Mouse (Mus musculus) neural tube, embryonic 14.5 days (tissue): ENCODE results near the gene Irx2. TPM values are rescaled to one million over a fixed set of nuclear protein-coding genes. Genes with fewer than 3 reads are reported as not detected.

Source experiments
- ATAC-seq: fragments of 200-750 bp; cut with Nextera tagmentation; 2 replicates; pipeline ENCODE4 v1.8.0; 2017; ENCODE audit warnings: low read depth, mild to moderate bottlenecking, moderate TSS enrichment, moderate library complexity
- H3K27ac ChIP-seq: fragments of 300-500 bp; sonication (generic); 2 replicates; pipeline ENCODE4 v1.5.1; 2014; ENCODE audit warnings: low read depth, mild to moderate bottlenecking, control low read depth, low read length, moderate library complexity, mixed read lengths
- H3K27me3 ChIP-seq: fragments of 300-500 bp; sonication (generic); 2 replicates; pipeline ENCODE4 v1.6.1; 2014; ENCODE audit warnings: low read length; ENCODE audit not compliant: control insufficient read depth, insufficient read depth
- H3K36me3 ChIP-seq: fragments of 300-500 bp; sonication (generic); 2 replicates; pipeline ENCODE4 v1.6.1; 2014; ENCODE audit warnings: low read length, mixed read lengths; ENCODE audit not compliant: control insufficient read depth, insufficient read depth
- H3K4me1 ChIP-seq: fragments of 300-500 bp; sonication (generic); 2 replicates; pipeline ENCODE4 v1.6.1; 2014; ENCODE audit warnings: low read length; ENCODE audit not compliant: control insufficient read depth, insufficient read depth
- H3K4me2 ChIP-seq: fragments of 300-500 bp; sonication (generic); 2 replicates; pipeline ENCODE4 v1.6.1; 2014; ENCODE audit warnings: mild to moderate bottlenecking, low read depth, low read length, control low read depth
- H3K4me3 ChIP-seq: fragments of 300-500 bp; sonication (generic); 2 replicates; pipeline ENCODE4 v1.5.1; 2014; ENCODE audit warnings: low read depth, low read length, control low read depth, mixed read lengths
- H3K9ac ChIP-seq: fragments of 300-500 bp; sonication (generic); replicated peaks from 2 replicates; pipeline ENCODE4 v1.6.1; 2014; ENCODE audit warnings: low read depth, mild to moderate bottlenecking, control low read depth, low read length, mixed read lengths
- H3K9me3 ChIP-seq: fragments of 300-500 bp; sonication (generic); 2 replicates; pipeline ENCODE4 v1.6.1; 2016; ENCODE audit warnings: low read length; ENCODE audit not compliant: control insufficient read depth
- WGBS: fragments of 180-500 bp; shearing (Covaris S2); extraction: QIAGEN DNeasy Blood & Tissue Kit; methylation state at CpG from one replicate; pipeline ENCODE4 v1.1.7; 2014; 5-methylcytosine and 5-hydroxymethylcytosine counted together
- polyA plus RNA-seq: library from polyadenylated mRNA; unstranded; fragments of >200 nt; fragmentation: Nextera tagmentation; extraction: Ambion mirVana; gene quantifications from 2 replicates; pipeline ENCODE4 v1.2.1, GENCODE M21; 2014

Gene Irx2
- polyA plus RNA-seq, 1 experiment from 2014 or later = 11.6 TPM

DNA sequence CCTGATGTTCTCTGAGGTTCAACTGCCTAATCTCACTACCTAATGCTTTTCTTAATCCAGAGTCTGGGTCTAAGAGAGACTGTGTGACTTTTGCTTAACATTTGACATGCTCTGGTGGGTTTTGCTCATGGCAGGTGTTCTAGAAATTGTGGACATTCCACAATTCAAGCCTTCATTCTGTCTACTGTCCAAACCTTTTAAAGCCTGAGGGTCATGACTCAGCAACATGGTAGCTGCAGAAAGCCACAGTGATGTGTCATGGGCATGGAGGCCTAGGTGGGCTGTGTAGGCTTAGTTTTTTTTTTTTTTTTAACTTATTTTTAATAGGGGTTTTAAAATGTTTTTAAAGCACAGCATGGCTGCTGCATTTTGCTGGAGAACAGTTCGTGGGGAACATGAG is 27.8 kb downstream of the Irx2 start:
- Histone ChIP-seq H3K36me3 (no peaks in the 10 kb centered on the region), H3K27me3 (no peaks in the 10 kb centered on the region), H3K9me3 (no peaks in the 10 kb centered on the region), H3K4me2 (no peak overlapping the region), H3K4me1 (no peaks in the 10 kb centered on the region), H3K4me3 (no peak overlapping the region), H3K27ac (no peak overlapping the region), H3K9ac (no peak overlapping the region)
- no peak for ATAC-seq
- WGBS = 79% methylated on average over 1 of the region's 1 CpGs

GRCm38 (mm10) chr13:72675826-72676225 is 47.2 kb downstream of the Irx2 start:
- ATAC-seq = no peak
- H3K4me3 ChIP-seq = no peak overlapping the region
- no peaks in the 10 kb centered on the region for H3K36me3 ChIP-seq
- no peaks in the 10 kb centered on the region for H3K27me3 ChIP-seq
- no peak overlapping the region for H3K9ac ChIP-seq
- no peak overlapping the region for H3K4me2 ChIP-seq
- H3K4me1 ChIP-seq = no peaks in the 10 kb centered on the region
- no peaks in the 10 kb centered on the region for H3K9me3 ChIP-seq
- no peak overlapping the region for H3K27ac ChIP-seq
- 89% methylated on average over 1 of the region's 1 CpGs for WGBS
